Mouse (Mus musculus) ES-Bruce4 (cell line): ENCODE data around the gene Zfp777. TPM values are rescaled to one million over a fixed set of nuclear protein-coding genes. Genes with fewer than 3 reads are reported as not detected.

Experiments used
- H3K27ac ChIP-seq: 2 replicates; pipeline ENCODE4 v1.5.1; 2012; ENCODE audit warnings: low read length, inconsistent platforms; ENCODE audit not compliant: insufficient read depth
- H3K27me3 ChIP-seq: 2 replicates; pipeline ENCODE4 v1.6.1; 2012; ENCODE audit warnings: mild to moderate bottlenecking, low read length, inconsistent platforms; ENCODE audit not compliant: control insufficient read depth, poor library complexity, insufficient read depth, severe bottlenecking
- H3K36me3 ChIP-seq: 2 replicates; pipeline ENCODE4 v1.6.1; 2012; ENCODE audit warnings: inconsistent platforms, mild to moderate bottlenecking, low read length, moderate library complexity; ENCODE audit not compliant: control insufficient read depth, poor library complexity, insufficient read depth, severe bottlenecking
- H3K4me1 ChIP-seq: one replicate; pipeline ENCODE4 v1.8.1; 2011; ENCODE audit warnings: low read length; ENCODE audit not compliant: control insufficient read depth, insufficient read depth
- H3K4me3 ChIP-seq: 2 replicates; pipeline ENCODE4 v1.5.1; 2011; ENCODE audit warnings: low read depth, mild to moderate bottlenecking, low read length
- H3K9ac ChIP-seq: 2 replicates; pipeline ENCODE4 v1.6.1; 2012; ENCODE audit warnings: low read depth, mild to moderate bottlenecking, inconsistent platforms; ENCODE audit not compliant: poor library complexity, severe bottlenecking
- H3K9me3 ChIP-seq: replicated peaks from 2 replicates; pipeline ENCODE4 v1.6.1; 2012; ENCODE audit warnings: mild to moderate bottlenecking, low read length, inconsistent platforms; ENCODE audit not compliant: control insufficient read depth, poor library complexity, insufficient read depth, severe bottlenecking
- CTCF ChIP-seq: IDR thresholded peaks from one replicate; pipeline ENCODE4 v1.8.1; 2011; ENCODE audit warnings: low read depth, low read length
- EP300 ChIP-seq: IDR thresholded peaks from 2 replicates; pipeline ENCODE4 v1.6.1; 2011; ENCODE audit warnings: low read depth, low read length; ENCODE audit not compliant: insufficient read depth
- POLR2A ChIP-seq: IDR thresholded peaks from one replicate; pipeline ENCODE4 v1.8.1; 2011; ENCODE audit warnings: low read length; ENCODE audit not compliant: insufficient read depth
- polyA plus RNA-seq: library from polyadenylated mRNA; stranded (reverse); fragments of >200 nt; gene quantifications from 2 replicates; pipeline ENCODE4 v1.2.4, GENCODE M21; 2011; ENCODE audit warnings: low read depth; ENCODE audit not compliant: missing spikeins, insufficient read depth, insufficient read length

Zfp777 gene
- polyA plus RNA-seq, 1 experiment: 22.6 TPM

GRCm38 (mm10) chr6:48081952-48082351, 33.2 kb upstream of the Zfp777 start:
- no peak for TF ChIP-seq EP300
- TF ChIP-seq POLR2A: no peak
- TF ChIP-seq CTCF: no peak
- peaks cover 29% of the 10 kb centered on the region for H3K36me3 ChIP-seq
- H3K9ac ChIP-seq: no peak overlapping the region

GRCm38 (mm10) chr6:48081021-48081420, 32.3 kb upstream of the Zfp777 start:
- Histone ChIP-seq H3K27ac (no peak overlapping the region), H3K4me3 (no peak overlapping the region), H3K9ac (no peak overlapping the region), H3K9me3 (no peaks in the 10 kb centered on the region), H3K36me3 (peaks cover 29% of the 10 kb centered on the region), H3K27me3 (no peaks in the 10 kb centered on the region), H3K4me1 (no peaks in the 10 kb centered on the region)
- no peak for TF ChIP-seq EP300
- no peak for TF ChIP-seq POLR2A

More at GRCm38 (mm10) chr6:48081952-48082351, 33.2 kb upstream of the Zfp777 start:
- H3K9me3 ChIP-seq: no peaks in the 10 kb centered on the region
- H3K4me3 ChIP-seq: no peak overlapping the region
- no peaks in the 10 kb centered on the region for H3K27me3 ChIP-seq
- no peak overlapping the region for H3K27ac ChIP-seq
- no peaks in the 10 kb centered on the region for H3K4me1 ChIP-seq

- no peak for TF ChIP-seq POLR2A
- no peak for TF ChIP-seq CTCF
- no peak for TF ChIP-seq EP300
Observed at GRCm38 (mm10) chr6:48073316-48073715, 24.6 kb upstream of the Zfp777 start.

GRCm38 (mm10) chr6:48067492-48067891, 18.8 kb upstream of the Zfp777 start:
- H3K27ac ChIP-seq: no peak overlapping the region
- TF ChIP-seq POLR2A: no peak
- no peak for TF ChIP-seq EP300
- no peak for TF ChIP-seq CTCF
- H3K9ac ChIP-seq: no peak overlapping the region
- H3K4me1 ChIP-seq: peaks cover 3% of the 10 kb centered on the region
- no peaks in the 10 kb centered on the region for H3K27me3 ChIP-seq
- H3K9me3 ChIP-seq: no peaks in the 10 kb centered on the region
- H3K36me3 ChIP-seq: peaks cover 3% of the 10 kb centered on the region
- no peak overlapping the region for H3K4me3 ChIP-seq

More at GRCm38 (mm10) chr6:48073316-48073715, 24.6 kb upstream of the Zfp777 start:
- H3K27me3 ChIP-seq: no peaks in the 10 kb centered on the region
- no peak overlapping the region for H3K4me3 ChIP-seq
- peaks cover 6% of the 10 kb centered on the region for H3K36me3 ChIP-seq
- no peaks in the 10 kb centered on the region for H3K4me1 ChIP-seq
- H3K9me3 ChIP-seq: no peaks in the 10 kb centered on the region
- no peak overlapping the region for H3K9ac ChIP-seq
- no peak overlapping the region for H3K27ac ChIP-seq

- H3K4me3 ChIP-seq: peak overlapping the region; percentile 67
- H3K9me3 ChIP-seq: no peaks in the 10 kb centered on the region
- peak overlapping the region; percentile 75 for H3K9ac ChIP-seq
- peaks cover 3% of the 10 kb centered on the region for H3K4me1 ChIP-seq
- H3K36me3 ChIP-seq: peaks cover 3% of the 10 kb centered on the region
- no peaks in the 10 kb centered on the region for H3K27me3 ChIP-seq
- TF ChIP-seq POLR2A (no peak), EP300 (no peak), CTCF (no peak)
- no peak overlapping the region for H3K27ac ChIP-seq
Observed at GRCm38 (mm10) chr6:48065587-48066075, 16.9 kb upstream of the Zfp777 start.

- Histone ChIP-seq H3K36me3 (peaks cover 3% of the 10 kb centered on the region), H3K27ac (no peak overlapping the region; the same call in 1 of the 2 replicates), H3K4me3 (peak overlapping the region; percentile 81), H3K4me1 (peaks cover 3% of the 10 kb centered on the region), H3K9me3 (no peaks in the 10 kb centered on the region), H3K27me3 (no peaks in the 10 kb centered on the region), H3K9ac (peak overlapping the region; percentile 49)
- no peak for TF ChIP-seq EP300
- TF ChIP-seq POLR2A: no peak
- TF ChIP-seq CTCF: no peak
Observed at GRCm38 (mm10) chr6:48064451-48064850, 15.7 kb upstream of the Zfp777 start.
